Mouse (Mus musculus): Measurements from ENCODE around the gene Ctnna3.

DNA sequence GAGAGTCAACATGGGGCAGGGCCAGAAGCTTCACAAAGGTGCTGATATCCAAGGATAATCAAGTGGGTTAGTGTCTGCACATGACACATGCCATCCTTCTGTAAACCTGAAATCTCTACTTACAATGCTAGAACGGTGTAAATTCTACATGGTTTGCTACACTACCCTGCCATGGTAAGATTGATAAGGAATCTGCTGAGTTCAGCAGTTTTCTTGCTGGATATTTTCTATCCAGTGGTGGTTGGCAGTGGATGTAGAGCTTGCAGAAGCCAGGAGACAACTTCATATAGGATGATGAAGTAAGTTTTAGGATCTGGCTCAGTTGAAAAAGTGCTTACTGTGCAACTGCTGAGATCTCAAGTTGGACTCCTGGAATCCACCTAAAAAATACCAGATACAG lies 767.7 kb downstream of the Ctnna3 start:
- TF ChIP-seq TCF12 (IDR thresholded peaks at IDR 0.05; ENCODE audit: insufficient read depth, poor library complexity, severe bottlenecking) (no peak), CEBPB (IDR thresholded peaks at IDR 0.05; ENCODE audit: insufficient read depth, poor library complexity, severe bottlenecking) (no peak), POLR2A (IDR thresholded peaks at IDR 0.05; ENCODE audit: insufficient read length, low read depth) (no peak), MYOG (IDR thresholded peaks at IDR 0.05; ENCODE audit: control insufficient read depth in 1 of 3, insufficient read depth in 1 of 3, insufficient read length in 2 of 3, low read depth in 2 of 3) (no peak)

Measured in myocyte (in vitro differentiated cells).